Mouse (Mus musculus) lung, embryonic 15.5 days (tissue): ENCODE data around the gene Sdk1. TPM values are rescaled to one million over a fixed set of nuclear protein-coding genes. Genes with fewer than 3 reads are reported as not detected.

ENCODE experiments used
- ATAC-seq: fragments of 200-750 bp; cut with Nextera tagmentation; 2 replicates; pipeline ENCODE4 v1.8.0; 2017; ENCODE audit warnings: moderate number of reproducible peaks, borderline replicate concordance; ENCODE audit not compliant: low FRiP score, low TSS enrichment; ENCODE audit errors: extremely low read depth
- H3K27ac ChIP-seq: fragments of 300-500 bp; sonication (generic); 2 replicates; pipeline ENCODE4 v1.5.1; 2015; ENCODE audit warnings: moderate library complexity, mild to moderate bottlenecking, inconsistent platforms
- H3K27me3 ChIP-seq: fragments of 300-500 bp; sonication (generic); 2 replicates; pipeline ENCODE4 v1.6.1; 2015; ENCODE audit warnings: inconsistent platforms
- H3K36me3 ChIP-seq: fragments of 300-500 bp; sonication (generic); 2 replicates; pipeline ENCODE4 v1.6.1; 2015; ENCODE audit warnings: inconsistent platforms
- H3K4me1 ChIP-seq: fragments of 300-500 bp; sonication (generic); 2 replicates; pipeline ENCODE4 v1.6.1; 2015; ENCODE audit warnings: inconsistent platforms
- H3K4me2 ChIP-seq: fragments of 300-500 bp; sonication (generic); 2 replicates; pipeline ENCODE4 v1.6.1; 2015; ENCODE audit warnings: inconsistent platforms, mild to moderate bottlenecking, moderate library complexity
- H3K4me3 ChIP-seq: fragments of 300-500 bp; sonication (generic); 2 replicates; pipeline ENCODE4 v1.5.1; 2015; ENCODE audit warnings: mild to moderate bottlenecking, inconsistent platforms
- H3K9ac ChIP-seq: fragments of 300-500 bp; sonication (generic); 2 replicates; pipeline ENCODE4 v1.6.1; 2015; ENCODE audit warnings: inconsistent platforms
- H3K9me3 ChIP-seq: fragments of 300-500 bp; sonication (generic); 2 replicates; pipeline ENCODE4 v1.6.1; 2016; ENCODE audit warnings: inconsistent platforms
- WGBS: fragments of 180-500 bp; shearing (Covaris S2); methylation state at CpG from one replicate; pipeline ENCODE4 v1.1.7; 2015; 5-methylcytosine and 5-hydroxymethylcytosine counted together
- polyA plus RNA-seq: library from polyadenylated mRNA; unstranded; fragments of >200 nt; fragmentation: Nextera tagmentation; extraction: Ambion mirVana; gene quantifications from 2 replicates; pipeline ENCODE4 v1.2.1, GENCODE M21; 2015

The Sdk1 gene
- polyA plus RNA-seq, 1 experiment from 2014 or later = 0.72 TPM

DNA sequence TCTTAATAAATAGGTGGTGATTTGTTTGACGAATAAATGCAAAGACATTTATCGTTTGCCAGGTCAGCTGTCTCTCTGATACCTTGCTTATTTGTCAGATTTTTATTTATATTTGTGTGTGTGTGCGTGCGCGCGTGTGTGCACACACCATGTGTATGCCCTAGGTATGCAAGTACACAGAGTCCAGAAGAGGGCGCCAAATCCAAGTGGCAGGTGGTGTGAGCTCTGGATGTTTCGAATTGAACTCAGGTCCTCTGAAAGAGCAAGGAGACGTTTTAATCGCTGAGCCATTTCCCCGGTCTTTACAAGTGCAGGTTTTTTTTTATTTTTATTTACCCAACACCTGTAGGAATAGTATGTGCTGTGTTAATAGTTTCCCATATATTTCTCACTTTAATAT is 632.5 kb downstream of the Sdk1 start:
- Histone ChIP-seq H3K4me2 (no peak overlapping the region), H3K36me3 (no peaks in the 10 kb centered on the region), H3K27me3 (no peaks in the 10 kb centered on the region), H3K9ac (no peak overlapping the region), H3K4me3 (no peak overlapping the region), H3K27ac (no peak overlapping the region), H3K9me3 (no peaks in the 10 kb centered on the region), H3K4me1 (no peaks in the 10 kb centered on the region)
- WGBS = 92% methylated on average over 11 of the region's 11 CpGs
- no peak for ATAC-seq

GRCm38 (mm10) chr5:141880661-141881060 is 639.4 kb downstream of the Sdk1 start:
- Histone ChIP-seq H3K4me2 (no peak overlapping the region), H3K36me3 (no peaks in the 10 kb centered on the region), H3K4me1 (no peaks in the 10 kb centered on the region), H3K9ac (no peak overlapping the region), H3K9me3 (no peaks in the 10 kb centered on the region), H3K4me3 (no peak overlapping the region), H3K27me3 (no peaks in the 10 kb centered on the region), H3K27ac (no peak overlapping the region)
- WGBS = 55% methylated on average over 5 of the region's 5 CpGs
- ATAC-seq = no peak

- Histone ChIP-seq H3K27ac (no peak overlapping the region), H3K4me2 (no peak overlapping the region), H3K4me1 (no peaks in the 10 kb centered on the region), H3K4me3 (no peak overlapping the region), H3K27me3 (no peaks in the 10 kb centered on the region), H3K9me3 (no peaks in the 10 kb centered on the region), H3K9ac (no peak overlapping the region), H3K36me3 (no peaks in the 10 kb centered on the region)
- 42% methylated on average over 3 of the region's 3 CpGs for WGBS
- no peak for ATAC-seq
Measured at GRCm38 (mm10) chr5:141884111-141884647, 642.9 kb downstream of the Sdk1 start.

DNA sequence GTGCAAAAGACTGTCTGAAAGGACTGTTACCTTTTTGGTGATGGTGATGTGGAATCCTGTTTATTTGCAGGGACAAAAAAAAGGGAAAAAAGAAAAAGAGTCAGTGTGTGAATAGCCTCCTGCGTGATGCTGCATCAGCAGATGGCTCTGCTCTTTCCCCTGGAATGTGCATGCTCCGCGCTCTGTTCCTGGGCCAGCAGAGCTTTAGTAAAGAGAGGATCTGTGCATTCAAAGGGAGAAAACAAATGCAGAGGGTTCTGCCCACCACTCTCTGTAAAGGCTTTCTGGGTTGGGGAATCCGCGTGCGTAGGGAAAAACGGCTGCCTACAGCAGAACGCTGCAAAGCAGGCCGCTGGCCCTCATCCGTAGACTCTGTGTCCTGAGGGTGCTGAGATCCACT is 644.7 kb downstream of the Sdk1 start:
- WGBS = 67% methylated on average over 10 of the region's 10 CpGs
- Histone ChIP-seq H3K27me3 (no peaks in the 10 kb centered on the region), H3K4me1 (peaks cover 5% of the 10 kb centered on the region), H3K4me3 (no peak overlapping the region), H3K36me3 (no peaks in the 10 kb centered on the region), H3K27ac (no peak overlapping the region), H3K9ac (no peak overlapping the region), H3K4me2 (no peak overlapping the region), H3K9me3 (no peaks in the 10 kb centered on the region)
- no peak for ATAC-seq

- H3K27ac ChIP-seq = no peak overlapping the region
- H3K9ac ChIP-seq = no peak overlapping the region
- 35% methylated on average over 9 of the region's 9 CpGs for WGBS
- no peaks in the 10 kb centered on the region for H3K9me3 ChIP-seq
- no peaks in the 10 kb centered on the region for H3K27me3 ChIP-seq
- peaks cover 5% of the 10 kb centered on the region for H3K4me1 ChIP-seq
- H3K4me3 ChIP-seq = no peak overlapping the region
- H3K4me2 ChIP-seq = 0 out of 2 replicates have a peak overlapping the region, but pooled peaks have one; percentile 18
- H3K36me3 ChIP-seq = no peaks in the 10 kb centered on the region
- ATAC-seq = no peak
Measured at GRCm38 (mm10) chr5:141889766-141890165, 648.5 kb downstream of the Sdk1 start.

GRCm38 (mm10) chr5:141896402-141896801 is 655.1 kb downstream of the Sdk1 start:
- Histone ChIP-seq H3K4me1 (no peaks in the 10 kb centered on the region), H3K27me3 (no peaks in the 10 kb centered on the region), H3K27ac (no peak overlapping the region), H3K9me3 (no peaks in the 10 kb centered on the region), H3K36me3 (no peaks in the 10 kb centered on the region), H3K4me2 (no peak overlapping the region), H3K4me3 (no peak overlapping the region), H3K9ac (no peak overlapping the region)
- WGBS = 69% methylated on average over 8 of the region's 8 CpGs
- no peak for ATAC-seq

GRCm38 (mm10) chr5:141897481-141897880 is 656.2 kb downstream of the Sdk1 start:
- Histone ChIP-seq H3K4me3 (no peak overlapping the region), H3K36me3 (no peaks in the 10 kb centered on the region), H3K9ac (no peak overlapping the region), H3K4me1 (0 out of 2 replicates have a peak, but pooled peaks cover under 1% of the 10 kb centered on the region), H3K27ac (no peak overlapping the region), H3K9me3 (no peaks in the 10 kb centered on the region), H3K4me2 (no peak overlapping the region), H3K27me3 (no peaks in the 10 kb centered on the region)
- no peak for ATAC-seq
- 39% methylated on average over 2 of the region's 2 CpGs for WGBS

GRCm38 (mm10) chr5:141899751-141900150 is 658.5 kb downstream of the Sdk1 start:
- no peak overlapping the region for H3K4me2 ChIP-seq
- ATAC-seq = no peak
- no peak overlapping the region for H3K4me3 ChIP-seq
- no peaks in the 10 kb centered on the region for H3K36me3 ChIP-seq
- WGBS = 71% methylated on average over 7 of the region's 7 CpGs
- no peaks in the 10 kb centered on the region for H3K9me3 ChIP-seq
- H3K27me3 ChIP-seq = no peaks in the 10 kb centered on the region
- H3K4me1 ChIP-seq = 0 out of 2 replicates have a peak, but pooled peaks cover 4% of the 10 kb centered on the region
- H3K27ac ChIP-seq = no peak overlapping the region
- no peak overlapping the region for H3K9ac ChIP-seq

DNA sequence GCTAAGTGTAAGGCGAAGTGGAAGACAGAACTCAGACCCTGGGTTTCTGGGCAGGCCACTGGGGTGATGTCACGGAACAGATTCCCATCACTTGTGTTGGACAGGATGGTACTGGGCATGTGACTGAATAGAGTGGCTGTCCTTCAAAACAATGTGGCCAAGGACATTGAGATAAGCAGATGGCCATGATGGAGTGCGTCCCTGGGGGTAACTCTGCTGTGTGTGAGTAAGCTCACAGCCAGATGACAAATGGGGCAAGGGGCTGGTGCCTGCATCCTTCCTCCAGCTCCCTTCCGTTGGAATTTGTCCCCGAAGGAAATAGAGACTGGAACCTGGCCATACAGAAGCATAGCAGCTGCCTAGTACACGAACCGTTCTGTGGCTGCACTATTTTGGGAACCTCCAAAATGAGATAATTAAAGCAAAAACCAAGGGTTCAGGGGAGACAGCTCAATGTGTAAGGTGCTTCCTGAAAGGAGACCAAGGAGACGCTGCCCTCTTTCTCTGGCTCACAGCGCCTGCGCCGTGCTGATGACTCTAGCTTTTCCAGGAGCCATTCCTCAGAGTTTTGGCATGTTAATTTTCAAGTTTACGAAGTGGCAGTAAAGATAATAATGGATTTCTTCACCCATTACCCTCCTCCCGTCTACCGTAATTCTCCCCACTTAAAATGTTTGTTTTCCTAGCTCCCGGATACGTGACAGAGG is 661.4 kb downstream of the Sdk1 start:
- no peak overlapping the region for H3K4me2 ChIP-seq
- no peaks in the 10 kb centered on the region for H3K9me3 ChIP-seq
- H3K4me3 ChIP-seq = no peak overlapping the region
- no peak overlapping the region for H3K27ac ChIP-seq
- H3K36me3 ChIP-seq = no peaks in the 10 kb centered on the region
- H3K27me3 ChIP-seq = no peaks in the 10 kb centered on the region
- 0 out of 2 replicates have a peak, but pooled peaks cover 4% of the 10 kb centered on the region for H3K4me1 ChIP-seq
- 40% methylated on average over 16 of the region's 16 CpGs for WGBS
- H3K9ac ChIP-seq = no peak overlapping the region
- no peak for ATAC-seq

- no peak overlapping the region for H3K4me3 ChIP-seq
- no peaks in the 10 kb centered on the region for H3K27me3 ChIP-seq
- H3K27ac ChIP-seq = no peak overlapping the region
- no peak overlapping the region for H3K4me2 ChIP-seq
- H3K9me3 ChIP-seq = no peaks in the 10 kb centered on the region
- no peak for ATAC-seq
- no peaks in the 10 kb centered on the region for H3K4me1 ChIP-seq
- H3K36me3 ChIP-seq = no peaks in the 10 kb centered on the region
- 52% methylated on average over 3 of the region's 3 CpGs for WGBS
- no peak overlapping the region for H3K9ac ChIP-seq
Measured at GRCm38 (mm10) chr5:141910444-141910843, 669.2 kb downstream of the Sdk1 start.

GRCm38 (mm10) chr5:141910886-141911285 is 669.6 kb downstream of the Sdk1 start:
- Histone ChIP-seq H3K36me3 (no peaks in the 10 kb centered on the region), H3K27ac (no peak overlapping the region), H3K9ac (no peak overlapping the region), H3K4me2 (no peak overlapping the region), H3K9me3 (no peaks in the 10 kb centered on the region), H3K4me1 (no peaks in the 10 kb centered on the region), H3K27me3 (no peaks in the 10 kb centered on the region), H3K4me3 (no peak overlapping the region)
- WGBS = 50% methylated on average over 8 of the region's 8 CpGs
- no peak for ATAC-seq

- no peak overlapping the region for H3K4me2 ChIP-seq
- H3K9me3 ChIP-seq = no peaks in the 10 kb centered on the region
- H3K4me3 ChIP-seq = no peak overlapping the region
- no peak overlapping the region for H3K9ac ChIP-seq
- 61% methylated on average over 7 of the region's 7 CpGs for WGBS
- no peak overlapping the region for H3K27ac ChIP-seq
- H3K27me3 ChIP-seq = no peaks in the 10 kb centered on the region
- no peak for ATAC-seq
- H3K4me1 ChIP-seq = no peaks in the 10 kb centered on the region
- no peaks in the 10 kb centered on the region for H3K36me3 ChIP-seq
Measured at GRCm38 (mm10) chr5:141912881-141913280, 671.6 kb downstream of the Sdk1 start.
